Mouse (Mus musculus) cerebellum, postnatal 36 days (tissue): ENCODE data around the gene Ugt1a6b.
"Not testable (repeated sequence)": the region's sequence is repeated elsewhere in the genome, so short reads cannot be mapped to it uniquely, and the experiment has no call there.

ENCODE experiments used
- DNase-seq, 2 experiments: peaks; one replicate each; pipeline ENCODE4 v3.0.0; 2021 to 2022; ENCODE audit warnings: mixed read lengths in 2 of 2

Gene Ugt1a6b

DNA sequence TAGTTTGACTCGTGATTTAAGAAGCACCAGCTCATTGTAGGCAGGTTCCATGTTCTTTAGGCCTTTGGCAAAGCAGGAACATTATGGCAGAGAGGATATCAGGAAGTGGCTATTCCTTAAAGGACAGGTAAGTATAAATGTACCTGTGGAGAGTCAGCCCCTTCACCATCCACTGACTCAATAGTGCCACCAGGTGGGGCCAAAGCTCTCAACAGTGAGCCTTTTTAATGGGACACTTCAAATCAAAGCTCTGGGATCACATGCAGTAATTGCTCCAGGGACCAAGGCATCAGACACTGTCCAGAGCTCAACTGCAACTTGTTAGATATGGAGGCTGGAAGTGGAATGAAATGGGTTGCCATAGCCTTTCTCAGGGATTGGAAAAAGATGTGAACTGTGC is 18.5 kb downstream of the Ugt1a6b start:
- DNase-seq, result not testable (repeated sequence)

DNA sequence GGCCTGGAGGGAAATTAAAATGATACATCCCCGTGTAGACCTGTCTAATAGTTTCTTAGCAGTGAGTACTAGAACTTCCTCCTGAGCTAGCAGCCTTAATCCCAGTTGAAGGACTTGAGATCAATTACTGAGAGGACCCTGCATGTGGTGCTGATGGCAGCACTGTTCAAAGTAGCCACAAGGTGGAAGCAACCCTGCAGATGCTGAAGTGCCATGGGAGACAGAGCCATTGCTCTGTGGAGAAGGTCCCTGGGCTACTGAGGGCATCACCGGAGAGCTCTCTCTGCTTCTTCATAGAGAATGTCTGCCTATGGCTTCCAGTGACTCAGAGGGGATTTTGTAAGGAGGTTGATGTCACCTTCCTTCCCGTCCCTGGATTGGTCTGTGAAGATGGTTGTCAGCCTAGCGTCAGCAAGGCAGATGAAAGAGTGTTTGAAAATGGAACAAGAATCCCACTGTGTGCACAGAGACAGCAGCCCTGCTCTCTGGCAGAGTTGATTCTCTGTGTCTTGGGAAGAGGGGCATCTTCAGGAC is 22.8 kb downstream of the Ugt1a6b start:
- DNase-seq, result not testable (repeated sequence)

DNA sequence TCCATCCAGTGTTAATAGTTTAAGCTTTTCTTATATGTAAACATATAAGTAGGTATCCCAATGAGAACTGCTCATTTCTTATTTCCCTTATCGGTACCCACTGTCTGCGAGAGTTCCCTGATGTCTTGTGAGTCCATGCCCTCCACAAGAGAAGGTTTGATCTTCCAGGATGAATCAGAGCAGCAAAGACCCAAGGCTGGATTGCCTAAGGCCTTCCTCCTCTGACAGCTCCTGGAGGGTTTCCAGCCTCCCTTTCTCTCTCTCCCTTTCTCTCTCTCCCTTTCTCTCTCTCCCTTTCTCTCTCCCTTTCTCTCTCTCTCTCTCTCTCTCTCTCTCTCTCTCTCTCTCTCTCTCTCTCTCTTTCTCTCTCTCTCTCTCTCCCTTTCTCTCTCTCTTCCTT is 26.0 kb downstream of the Ugt1a6b start:
- DNase-seq, result not testable (repeated sequence)

DNA sequence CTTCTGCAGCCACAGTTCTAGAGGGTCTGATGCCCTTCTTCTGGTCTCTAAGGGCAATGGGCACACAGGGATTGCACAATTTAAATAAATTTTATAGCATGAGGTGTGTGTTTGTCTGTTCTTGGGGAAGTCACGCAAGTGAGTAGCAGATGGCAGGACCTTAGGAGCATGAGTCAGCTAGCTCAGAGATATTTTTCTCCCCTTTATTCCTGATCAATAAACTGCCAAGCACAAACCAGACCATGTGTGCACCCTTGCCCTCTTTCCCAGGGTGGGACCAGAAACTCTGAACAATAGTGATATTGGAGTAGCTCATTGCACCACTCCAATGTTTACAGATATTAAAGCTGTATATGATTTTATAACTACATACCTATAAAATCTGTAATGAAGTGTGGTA is 27.2 kb downstream of the Ugt1a6b start:
- not testable (repeated sequence) for DNase-seq

DNA sequence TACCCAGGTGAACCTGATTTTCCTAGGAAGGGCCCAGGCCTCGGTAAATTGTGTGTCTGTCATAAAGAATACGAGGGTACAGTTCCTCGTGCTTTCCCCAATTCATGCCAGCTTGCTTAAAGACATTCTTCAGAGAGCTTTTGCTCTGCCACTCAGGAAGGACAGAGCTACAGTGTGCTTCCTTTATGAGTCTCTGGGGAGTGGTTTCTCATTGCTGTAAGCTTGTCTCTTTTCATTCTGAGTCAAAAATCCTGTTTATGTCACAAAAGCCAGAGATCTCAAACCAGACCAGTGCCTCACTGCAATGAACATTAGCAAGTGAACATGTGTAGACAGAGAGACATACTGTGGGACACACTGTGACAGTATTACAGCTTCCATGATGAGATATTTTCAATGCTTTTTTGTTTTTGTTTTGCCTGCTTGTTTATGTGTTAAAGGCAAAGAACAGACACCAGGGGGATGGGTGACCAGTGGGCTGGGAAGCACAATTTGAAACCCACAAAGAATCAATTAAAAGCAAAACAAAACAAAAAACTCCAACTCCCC is 30.9 kb downstream of the Ugt1a6b start:
- DNase-seq, result no peak

DNA sequence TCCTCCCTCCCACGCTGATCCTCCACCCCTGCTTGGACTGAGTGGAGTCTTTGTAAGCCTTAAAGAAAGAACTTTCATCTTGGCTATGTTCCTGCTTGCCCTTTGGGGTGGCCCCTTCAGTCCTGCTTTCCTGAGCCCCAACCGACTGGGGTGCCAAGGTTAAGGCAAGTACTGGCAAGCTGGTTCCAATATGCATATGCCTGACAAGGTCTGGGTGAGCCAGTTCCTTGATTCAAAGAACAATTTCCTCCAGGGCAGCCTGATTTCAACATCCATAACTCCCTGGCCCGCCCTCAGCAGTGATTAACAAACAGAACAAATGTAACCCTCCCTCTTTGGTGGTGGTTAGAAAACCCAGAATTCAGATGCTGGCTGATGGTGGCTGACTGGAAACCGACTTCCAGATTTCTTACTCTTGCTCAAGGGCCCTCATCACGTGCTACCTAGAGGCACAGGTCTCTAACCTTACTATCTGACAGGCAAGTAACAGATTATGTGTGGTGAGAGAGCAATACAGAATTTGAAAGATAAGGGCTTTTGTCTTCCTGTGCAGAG is 31.5 kb downstream of the Ugt1a6b start, which contains the start of gene Ugt1a6a:
Gene Ugt1a6a, plus strand, starts transcription at position 353 of the 555 bp plus-strand sequence.
- not testable (repeated sequence) for DNase-seq

DNA sequence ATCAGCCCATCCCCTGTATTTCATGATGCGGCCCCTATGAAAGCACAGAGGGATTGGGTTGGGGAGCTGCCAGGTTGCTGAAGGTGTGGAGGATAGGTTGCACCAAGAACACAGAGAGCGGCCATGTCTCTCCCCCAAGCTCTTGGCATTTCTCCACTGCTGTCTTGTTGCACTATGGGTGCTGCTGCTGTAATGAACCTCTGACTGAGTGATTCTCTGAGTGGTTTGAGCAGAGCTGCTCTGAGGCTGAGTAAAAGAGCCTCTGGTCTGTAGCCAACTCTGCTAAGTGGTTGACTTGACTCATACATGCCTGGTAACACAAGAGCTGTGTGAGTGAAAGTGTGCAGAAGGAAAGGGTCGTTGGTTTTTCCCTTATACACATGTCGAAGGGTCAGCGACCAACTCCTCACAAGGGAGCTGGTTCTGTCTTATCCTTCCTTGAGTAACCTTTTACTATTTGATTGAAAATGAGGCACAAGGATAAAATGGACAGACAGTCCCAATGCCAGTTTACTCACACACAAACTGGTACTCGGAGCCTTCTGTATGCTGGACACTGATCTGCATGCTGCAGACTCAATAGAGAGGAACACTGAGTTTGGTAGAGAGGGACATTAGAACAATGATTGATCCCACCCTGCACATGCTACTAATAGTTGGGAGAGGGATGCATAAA is 32.3 kb downstream of the Ugt1a6b start:
- DNase-seq, result not testable (repeated sequence)

DNA sequence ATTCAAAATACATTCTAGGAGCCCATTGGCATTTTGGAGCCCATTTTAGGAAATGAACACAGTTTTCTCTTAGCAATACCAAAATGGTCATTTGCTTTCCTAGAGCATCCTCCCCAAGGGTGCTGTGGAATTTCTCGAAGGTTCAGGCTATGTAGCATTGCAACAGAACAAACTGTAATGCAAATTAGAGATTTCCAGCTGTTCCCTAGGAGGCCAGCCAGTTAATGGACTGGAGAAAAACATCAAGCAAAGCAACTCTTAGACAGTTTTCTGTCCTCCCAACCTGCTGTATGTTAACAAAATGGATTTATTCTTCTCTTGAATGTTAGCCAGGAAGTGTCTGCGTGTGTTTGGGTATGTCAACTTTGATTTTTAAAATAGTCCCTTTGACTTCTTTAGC is 33.6 kb downstream of the Ugt1a6b start:
- DNase-seq, result no peak

DNA sequence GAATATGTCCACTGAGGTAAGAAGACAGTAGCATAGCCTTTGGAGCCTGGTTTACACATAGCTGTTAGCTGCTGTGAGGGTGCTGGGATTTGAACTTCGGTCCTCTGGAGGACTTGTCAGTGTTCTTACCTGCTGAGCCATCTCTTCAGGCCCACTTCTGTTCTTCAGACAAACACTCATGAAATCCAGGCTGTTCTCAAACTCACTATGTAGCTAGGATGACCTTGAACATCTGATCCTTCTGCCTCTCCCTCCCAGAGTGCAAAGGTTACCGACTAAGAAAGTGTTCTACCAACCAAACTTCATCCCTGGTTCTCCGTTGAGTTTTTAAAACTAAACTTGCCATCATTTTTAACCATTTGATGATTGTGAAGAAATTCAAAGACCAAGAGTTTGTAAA is 34.2 kb downstream of the Ugt1a6b start:
- DNase-seq, result no peak

DNA sequence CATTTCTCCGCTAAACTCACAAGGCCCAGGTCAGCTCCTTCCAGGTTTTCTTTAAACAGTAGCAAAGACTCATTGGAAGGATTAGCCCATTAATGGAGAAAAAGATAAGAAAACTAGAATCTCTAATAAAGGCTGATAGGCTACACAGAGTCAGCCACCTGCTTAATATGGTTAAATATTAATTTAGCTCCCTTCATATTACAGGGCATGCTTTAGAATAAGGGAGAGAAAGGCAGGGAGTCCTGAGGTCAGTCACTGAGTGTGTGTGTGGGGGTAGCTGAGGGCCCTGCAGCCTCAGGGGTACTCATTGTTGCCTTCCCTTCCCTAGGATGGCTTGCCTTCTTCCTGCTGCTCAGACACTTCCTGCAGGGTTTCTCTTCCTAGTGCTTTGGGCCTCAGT is 35.1 kb downstream of the Ugt1a6b start:
- no peak for DNase-seq

DNA sequence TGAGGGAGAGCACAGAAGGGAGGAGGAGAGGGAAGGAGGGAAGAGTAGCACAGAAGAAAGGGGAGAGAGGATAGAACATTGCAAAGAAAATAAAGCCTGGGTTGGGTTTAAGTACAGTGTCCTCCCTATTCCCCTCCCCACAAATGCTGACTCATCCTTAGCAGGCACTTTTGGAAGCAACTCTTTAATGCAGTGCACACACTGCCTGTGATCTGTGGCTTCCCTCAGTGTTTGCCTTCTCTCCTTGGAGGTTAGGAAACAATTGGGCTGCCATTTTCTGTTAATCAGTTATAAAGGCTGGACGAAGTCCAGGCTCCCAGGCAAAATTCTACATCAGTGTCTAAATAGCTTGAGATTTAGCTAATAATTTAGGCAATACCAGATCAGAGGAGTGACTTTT is 37.4 kb downstream of the Ugt1a6b start:
- not testable (repeated sequence) for DNase-seq

DNA sequence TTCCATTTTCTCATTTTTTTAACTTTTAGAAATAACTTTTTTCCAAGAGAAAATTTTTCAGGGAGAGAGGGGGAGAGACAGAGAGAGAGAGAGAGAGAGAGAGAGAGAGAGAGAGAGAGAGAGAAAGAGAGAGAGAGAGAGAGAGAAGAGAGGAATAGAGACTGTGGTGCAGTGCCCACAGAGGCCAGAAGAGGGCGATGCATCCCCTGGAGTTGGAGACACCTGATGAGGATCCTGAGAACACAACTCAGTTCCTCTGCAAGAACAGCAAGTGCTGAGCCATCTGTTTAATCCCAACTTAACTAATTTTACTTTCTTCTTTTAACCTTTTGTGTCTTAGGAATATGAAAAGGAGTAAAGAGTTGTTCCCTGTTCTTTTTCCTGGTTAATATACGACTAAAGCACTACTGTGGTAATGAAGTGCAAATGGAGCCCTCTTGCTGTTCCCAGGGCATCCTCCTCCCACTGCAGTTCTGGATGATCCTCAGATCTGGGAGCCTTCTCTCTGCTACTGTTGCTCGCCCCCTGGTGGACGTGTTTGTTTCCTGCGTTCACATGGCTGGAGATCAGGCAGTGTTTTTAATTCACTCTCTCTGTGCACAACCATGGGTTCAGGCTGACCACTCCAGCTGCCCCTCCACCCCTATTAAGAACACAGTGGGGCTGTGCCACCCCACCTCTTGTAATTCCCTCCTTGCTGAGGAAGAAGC is 41.1 kb downstream of the Ugt1a6b start:
- peak; percentile 56 to 58 for DNase-seq

DNA sequence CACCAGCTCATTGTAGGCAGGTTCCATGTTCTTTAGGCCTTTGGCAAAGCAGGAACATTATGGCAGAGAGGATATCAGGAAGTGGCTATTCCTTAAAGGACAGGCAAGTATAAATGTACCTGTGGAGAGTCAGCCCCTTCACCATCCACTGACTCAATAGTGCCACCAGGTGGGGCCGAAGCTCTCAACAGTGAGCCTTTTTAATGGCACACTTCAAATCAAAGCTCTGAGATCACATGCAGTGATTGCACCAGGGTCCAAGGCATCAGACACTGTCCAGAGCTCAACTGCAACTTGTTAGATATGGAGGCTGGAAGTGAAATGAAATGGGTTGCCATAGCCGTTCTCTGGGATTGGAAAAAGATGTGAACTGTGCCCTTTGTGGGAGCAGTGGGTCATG is 42.2 kb downstream of the Ugt1a6b start:
- not testable (repeated sequence) for DNase-seq

DNA sequence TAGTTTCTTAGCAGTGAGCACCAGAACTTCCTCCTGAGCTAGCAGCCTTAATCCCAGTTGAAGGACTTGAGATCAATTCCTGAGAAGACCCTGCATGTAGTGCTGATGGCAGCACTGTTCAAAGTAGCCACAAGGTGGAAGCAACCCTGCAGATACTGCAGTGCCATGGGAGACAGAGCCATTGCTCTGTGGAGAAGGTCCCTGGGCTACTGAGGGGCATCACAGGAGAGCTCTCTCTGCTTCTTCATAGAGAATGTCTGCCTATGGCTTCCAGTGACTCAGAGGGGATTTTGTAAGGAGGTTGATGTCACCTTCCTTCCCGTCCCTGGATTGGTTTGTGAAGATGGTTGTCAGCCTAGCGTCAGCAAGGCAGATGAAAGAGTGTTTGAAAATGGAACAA is 47.1 kb downstream of the Ugt1a6b start:
- DNase-seq, result not testable (repeated sequence)

DNA sequence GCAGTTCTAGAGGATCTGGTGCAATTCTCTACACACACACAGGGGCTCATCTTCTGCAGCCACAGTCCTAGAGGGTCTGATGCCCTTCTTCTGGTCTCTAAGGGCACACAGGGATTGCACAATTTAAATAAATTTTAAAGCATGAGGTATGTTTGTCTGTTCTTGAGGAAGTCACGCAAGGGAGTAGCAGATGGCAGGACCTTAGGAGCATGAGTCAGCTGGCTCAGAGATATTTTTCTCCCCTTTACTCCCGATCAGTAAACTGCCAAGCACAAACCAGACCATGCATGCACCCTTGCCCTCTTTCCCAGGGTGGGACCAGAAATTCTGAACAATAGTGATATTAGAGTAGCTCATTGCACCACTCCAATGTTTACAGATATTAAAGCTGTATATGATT is 55.4 kb downstream of the Ugt1a6b start:
- peak in 1 of 2 experiments; percentile 26 for DNase-seq

DNA sequence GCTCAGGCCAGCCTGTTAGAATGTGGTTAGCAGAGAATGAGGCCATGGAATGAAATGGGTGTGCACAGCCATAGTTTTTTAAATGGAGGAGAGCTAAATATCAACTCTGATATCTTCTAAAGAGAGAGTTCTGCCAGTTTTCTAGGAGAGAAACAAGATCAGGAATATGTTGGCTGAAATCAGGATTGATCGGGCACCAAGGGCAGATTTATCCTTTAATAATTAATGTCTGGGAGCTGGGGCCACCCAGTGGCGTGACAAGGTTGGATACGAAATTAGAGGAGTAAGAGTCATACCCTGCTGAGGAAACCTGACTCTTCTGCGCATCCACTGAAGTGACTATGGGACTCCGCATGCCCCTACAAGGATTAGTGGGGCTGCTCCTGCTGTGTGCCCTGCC is 62.7 kb downstream of the Ugt1a6b start, which contains the start of gene Ugt1a5:
Gene Ugt1a5, plus strand, starts transcription at position 302 of the 400 bp plus-strand sequence.
- no peak for DNase-seq

DNA sequence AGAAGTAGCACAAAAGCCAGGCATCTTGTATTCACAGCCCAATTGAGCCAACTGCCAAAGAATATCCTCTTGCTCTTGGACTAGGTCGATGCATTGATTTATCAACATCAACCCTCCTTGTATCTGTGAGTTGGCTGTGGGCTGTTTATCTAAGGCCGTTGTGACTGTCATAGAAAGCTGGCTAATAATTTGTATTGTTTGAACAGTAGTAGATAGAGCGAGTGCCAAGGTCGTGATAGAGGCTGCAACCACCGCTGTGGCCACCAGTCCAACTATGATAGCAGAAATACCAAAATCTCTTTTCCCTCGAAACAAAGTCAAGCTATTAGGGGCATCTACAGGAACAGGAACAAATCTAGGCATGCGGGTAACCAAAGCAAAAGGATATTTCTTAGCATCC is 69.1 kb downstream of the Ugt1a6b start:
- not testable (repeated sequence) for DNase-seq

DNA sequence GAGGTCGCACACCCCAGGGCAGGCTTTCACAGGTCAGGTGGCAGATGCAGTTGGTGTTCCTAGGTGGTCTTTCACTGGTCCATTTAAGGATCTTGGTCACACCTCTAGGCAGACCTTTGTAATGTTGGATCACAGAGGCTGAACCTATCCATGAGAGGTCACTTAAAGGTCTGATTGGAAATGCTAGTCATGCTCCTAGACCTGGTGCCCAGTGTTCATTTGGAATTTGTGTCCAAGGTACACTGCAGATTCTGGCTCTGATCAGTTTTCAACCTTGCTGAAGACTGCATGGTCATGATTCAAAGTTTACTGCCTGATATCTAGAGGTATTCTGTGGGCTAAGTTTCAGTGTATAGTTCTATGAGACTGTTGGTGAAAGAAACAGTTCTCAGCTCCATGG is 76.6 kb downstream of the Ugt1a6b start:
- DNase-seq, result no peak

DNA sequence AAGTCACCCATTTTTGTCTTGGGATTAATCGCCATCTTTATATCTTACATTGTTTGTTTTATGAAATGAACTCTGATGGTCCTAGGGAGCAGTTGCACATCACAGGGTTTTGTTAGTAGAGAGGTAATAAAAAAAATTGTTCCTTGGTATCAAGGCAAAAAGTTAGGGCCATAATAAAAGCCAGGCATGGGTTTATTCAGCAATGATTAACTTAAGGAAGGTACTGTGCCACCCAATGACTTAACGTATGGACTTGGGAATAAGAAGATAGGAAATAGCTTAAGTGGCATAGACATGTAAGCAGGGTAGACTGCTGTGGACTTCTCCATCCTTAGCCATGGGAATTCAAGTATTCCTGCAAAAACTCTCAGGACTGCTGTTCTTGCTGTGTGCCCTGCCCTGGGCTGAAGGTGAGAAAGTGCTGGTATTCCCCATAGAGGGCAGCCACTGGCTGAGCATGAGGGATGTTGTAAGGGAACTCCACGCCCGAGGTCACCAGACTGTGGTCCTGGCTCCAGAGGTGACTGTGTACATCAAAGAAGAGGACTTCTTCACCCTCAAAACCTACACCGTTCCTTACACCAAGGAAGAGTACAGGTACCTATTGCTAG is 83.4 kb downstream of the Ugt1a6b start:
- DNase-seq, result no peak

DNA sequence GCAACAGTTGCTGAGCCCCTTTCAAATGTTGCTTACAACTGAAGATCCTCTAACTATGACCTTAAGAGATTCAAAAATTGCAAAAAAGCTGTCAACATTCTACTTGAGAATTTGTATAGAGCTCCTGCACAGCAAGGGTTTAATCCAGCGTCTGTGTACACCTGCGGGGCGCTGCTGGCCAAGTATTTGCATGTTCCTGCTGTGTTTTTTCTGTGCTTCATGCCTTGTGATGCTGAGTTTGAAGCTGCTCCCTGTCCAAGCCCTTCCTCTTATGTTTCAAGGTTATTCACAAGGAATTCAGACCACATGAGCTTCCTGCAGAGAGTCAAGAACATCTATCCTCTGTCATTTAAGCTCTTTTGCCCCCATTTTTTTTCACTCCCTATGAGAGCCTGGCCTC is 89.1 kb downstream of the Ugt1a6b start:
- DNase-seq, result no peak

DNA sequence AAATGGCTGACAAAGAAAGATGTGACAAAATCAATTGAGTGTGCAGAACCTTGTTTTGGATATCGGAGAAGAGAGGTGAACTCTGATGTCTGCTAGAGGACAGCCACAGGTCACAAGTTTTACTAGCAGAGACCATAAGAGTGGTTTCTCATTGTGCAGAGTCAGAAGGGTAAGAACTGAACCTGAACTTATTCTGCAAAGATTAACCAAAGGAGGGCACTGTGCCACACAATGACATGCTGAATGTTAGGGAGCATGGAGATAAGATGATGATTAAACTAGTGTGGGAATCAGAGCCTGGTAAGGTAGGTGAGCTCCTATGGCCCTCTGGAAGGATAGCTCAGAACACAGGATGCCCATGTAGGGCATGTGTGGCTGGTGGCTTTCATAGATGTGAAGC is 92.6 kb downstream of the Ugt1a6b start:
- DNase-seq, result no peak

DNA sequence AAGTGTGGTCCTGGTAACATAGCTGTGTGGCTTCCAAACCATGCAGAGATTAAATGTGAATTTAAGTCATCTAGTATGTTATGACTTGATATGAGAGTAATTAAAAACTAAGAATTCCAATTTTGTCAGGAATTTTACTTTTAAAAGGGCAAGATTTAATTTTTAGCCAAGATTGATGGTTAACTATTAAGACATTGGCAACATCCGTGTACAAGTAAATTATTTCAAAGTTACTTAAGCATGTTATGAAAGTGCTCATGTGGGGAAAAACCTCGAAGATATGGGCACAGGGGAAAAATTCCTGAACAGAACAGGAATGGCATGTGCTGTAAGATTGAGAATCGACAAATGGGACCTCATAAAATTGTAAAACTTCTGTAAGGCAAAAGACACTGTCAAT is 94.4 kb downstream of the Ugt1a6b start:
- DNase-seq, result no peak

DNA sequence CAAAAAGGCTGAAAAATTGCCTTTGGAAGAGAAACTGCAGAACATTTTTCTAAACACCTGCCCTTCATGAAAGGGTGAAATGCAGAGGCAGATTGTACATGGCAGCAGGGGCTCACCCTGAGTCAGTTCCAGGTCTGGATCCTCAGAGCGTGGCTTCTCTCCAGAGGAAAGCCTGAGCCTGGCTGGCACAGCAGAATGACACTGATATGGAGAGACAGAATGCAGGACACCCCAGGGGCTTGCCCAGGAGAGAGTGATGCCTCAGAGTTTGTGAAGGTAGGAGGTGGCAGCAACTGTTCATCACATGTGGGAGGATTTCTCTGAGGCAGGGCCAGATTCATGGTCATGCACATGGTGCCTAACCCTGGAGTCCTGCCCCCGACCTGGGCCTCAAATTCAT is 96.9 kb downstream of the Ugt1a6b start:
- peak; percentile 47 to 49 for DNase-seq
